Mouse (Mus musculus): ENCODE results near the gene Rbm42. TPM values are rescaled to one million over a fixed set of nuclear protein-coding genes. Genes with fewer than 3 reads are reported as not detected.

Gene Rbm42
- polyA plus RNA-seq, 1 experiment from 2014 or later: 88.1 TPM

GRCm38 (mm10) chr7:30626647-30627046 lies 23.5 kb downstream of the Rbm42 start:
- 80% methylated on average over 5 of the region's 5 CpGs for WGBS
- H3K4me3 ChIP-seq (ENCODE audit: low read depth, low read length): no peak overlapping the region
- H3K36me3 ChIP-seq (ENCODE audit: control insufficient read depth, insufficient read depth, low read length): no peaks in the 10 kb centered on the region; the same call in 1 of the 2 replicates
- H3K4me1 ChIP-seq (replicated peaks; ENCODE audit: control insufficient read depth, insufficient read depth): no peaks in the 10 kb centered on the region; the same call in 1 of the 2 replicates
- ATAC-seq (ENCODE audit: low FRiP score, low TSS enrichment) (no peak), DNase-seq (ENCODE audit: low spot score) (no peak)
- no peak overlapping the region for H3K4me2 ChIP-seq (replicated peaks; ENCODE audit: low read depth)
- TF ChIP-seq CTCF (IDR thresholded peaks at IDR 0.05; ENCODE audit: low read depth): no peak
- TF ChIP-seq EP300 (optimal IDR thresholded peaks at IDR 0.05): no peak
- no peak overlapping the region for H3K9ac ChIP-seq (ENCODE audit: low read length)
- H3K27ac ChIP-seq (replicated peaks): no peak overlapping the region
- H3K27me3 ChIP-seq (ENCODE audit: control insufficient read depth, insufficient read depth, low read length): no peaks in the 10 kb centered on the region
- no peaks in the 10 kb centered on the region for H3K9me3 ChIP-seq (ENCODE audit: control insufficient read depth, low read length)

GRCm38 (mm10) chr7:30625530-30626384 lies 24.4 kb downstream of the Rbm42 start, which contains the start of gene Cox6b1:
Gene Cox6b1, minus strand, starts transcription at chr7:30626151.
- TF ChIP-seq CTCF (IDR thresholded peaks at IDR 0.05; ENCODE audit: low read depth) (no peak), EP300 (optimal IDR thresholded peaks at IDR 0.05) (no peak)
- H3K9ac ChIP-seq (ENCODE audit: low read length): peak within 1 kb of the TSS; percentile 83
- WGBS: 2% methylated on average over 44 of the region's 44 CpGs
- H3K4me3 ChIP-seq (ENCODE audit: low read depth, low read length): peak within 1 kb of the TSS; percentile 79
- peak; percentile 96 for ATAC-seq (ENCODE audit: low FRiP score, low TSS enrichment)
- H3K9me3 ChIP-seq (ENCODE audit: control insufficient read depth, low read length): no peaks in the 10 kb centered on the region
- H3K4me1 ChIP-seq (replicated peaks; ENCODE audit: control insufficient read depth, insufficient read depth): no peaks in the 10 kb centered on the region; the same call in 1 of the 2 replicates
- peak within 1 kb of the TSS; percentile 80 for H3K4me2 ChIP-seq (replicated peaks; ENCODE audit: low read depth)
- H3K36me3 ChIP-seq (ENCODE audit: control insufficient read depth, insufficient read depth, low read length): no peaks in the 10 kb centered on the region; the same call in 1 of the 2 replicates
- H3K27me3 ChIP-seq (ENCODE audit: control insufficient read depth, insufficient read depth, low read length): no peaks in the 10 kb centered on the region
- H3K27ac ChIP-seq (replicated peaks): peak within 1 kb of the TSS; percentile 79
- DNase-seq (ENCODE audit: low spot score): peak; percentile 93

- H3K4me3 ChIP-seq (ENCODE audit: low read depth, low read length): no peak overlapping the region
- no peaks in the 10 kb centered on the region for H3K27me3 ChIP-seq (ENCODE audit: control insufficient read depth, insufficient read depth, low read length)
- H3K36me3 ChIP-seq (ENCODE audit: control insufficient read depth, insufficient read depth, low read length): peaks cover 4% of the 10 kb centered on the region
- H3K4me2 ChIP-seq (replicated peaks; ENCODE audit: low read depth): no peak overlapping the region
- ATAC-seq (ENCODE audit: low FRiP score, low TSS enrichment) (no peak), DNase-seq (ENCODE audit: low spot score) (no peak)
- no peaks in the 10 kb centered on the region for H3K4me1 ChIP-seq (replicated peaks; ENCODE audit: control insufficient read depth, insufficient read depth)
- H3K27ac ChIP-seq (replicated peaks): no peak overlapping the region
- WGBS: 85% methylated on average over 3 of the region's 3 CpGs
- no peaks in the 10 kb centered on the region for H3K9me3 ChIP-seq (ENCODE audit: control insufficient read depth, low read length)
- no peak overlapping the region for H3K9ac ChIP-seq (ENCODE audit: low read length)
- TF ChIP-seq EP300 (optimal IDR thresholded peaks at IDR 0.05) (no peak), CTCF (IDR thresholded peaks at IDR 0.05; ENCODE audit: low read depth) (peak; percentile 67)
Observed at GRCm38 (mm10) chr7:30619202-30619601, 30.9 kb downstream of the Rbm42 start.

GRCm38 (mm10) chr7:30618658-30619057 lies 31.5 kb downstream of the Rbm42 start:
- Histone ChIP-seq H3K9me3 (ENCODE audit: control insufficient read depth, low read length) (no peaks in the 10 kb centered on the region), H3K9ac (ENCODE audit: low read length) (no peak overlapping the region), H3K4me1 (replicated peaks; ENCODE audit: control insufficient read depth, insufficient read depth) (no peaks in the 10 kb centered on the region), H3K27ac (replicated peaks) (no peak overlapping the region), H3K4me3 (ENCODE audit: low read depth, low read length) (no peak overlapping the region), H3K27me3 (ENCODE audit: control insufficient read depth, insufficient read depth, low read length) (no peaks in the 10 kb centered on the region), H3K36me3 (ENCODE audit: control insufficient read depth, insufficient read depth, low read length) (peaks cover 4% of the 10 kb centered on the region), H3K4me2 (replicated peaks; ENCODE audit: low read depth) (no peak overlapping the region)
- WGBS: 96% methylated on average over 9 of the region's 9 CpGs
- TF ChIP-seq CTCF (IDR thresholded peaks at IDR 0.05; ENCODE audit: low read depth) (no peak), EP300 (optimal IDR thresholded peaks at IDR 0.05) (no peak)
- DNase-seq (ENCODE audit: low spot score): no peak
- ATAC-seq (ENCODE audit: low FRiP score, low TSS enrichment): no peak

GRCm38 (mm10) chr7:30615049-30615760 lies 34.9 kb downstream of the Rbm42 start:
- Histone ChIP-seq H3K4me2 (replicated peaks; ENCODE audit: low read depth) (no peak overlapping the region), H3K36me3 (ENCODE audit: control insufficient read depth, insufficient read depth, low read length) (peaks cover 4% of the 10 kb centered on the region), H3K4me1 (replicated peaks; ENCODE audit: control insufficient read depth, insufficient read depth) (no peaks in the 10 kb centered on the region), H3K9me3 (ENCODE audit: control insufficient read depth, low read length) (no peaks in the 10 kb centered on the region), H3K27me3 (ENCODE audit: control insufficient read depth, insufficient read depth, low read length) (no peaks in the 10 kb centered on the region), H3K27ac (replicated peaks) (no peak overlapping the region), H3K4me3 (ENCODE audit: low read depth, low read length) (no peak overlapping the region), H3K9ac (ENCODE audit: low read length) (no peak overlapping the region)
- TF ChIP-seq EP300 (optimal IDR thresholded peaks at IDR 0.05) (no peak), CTCF (IDR thresholded peaks at IDR 0.05; ENCODE audit: low read depth) (no peak)
- no peak for DNase-seq (ENCODE audit: low spot score)
- ATAC-seq (ENCODE audit: low FRiP score, low TSS enrichment): no peak
- WGBS: 47% methylated on average over 5 of the region's 5 CpGs

Data from stomach, postnatal 0 days (tissue).